Mouse (Mus musculus): ENCODE data around the gene Mllt6. TPM values are rescaled to one million over a fixed set of nuclear protein-coding genes. Genes with fewer than 3 reads are reported as not detected.

Gene Mllt6
- polyA plus RNA-seq, 1 experiment from 2014 or later = 5.5 TPM

DNA sequence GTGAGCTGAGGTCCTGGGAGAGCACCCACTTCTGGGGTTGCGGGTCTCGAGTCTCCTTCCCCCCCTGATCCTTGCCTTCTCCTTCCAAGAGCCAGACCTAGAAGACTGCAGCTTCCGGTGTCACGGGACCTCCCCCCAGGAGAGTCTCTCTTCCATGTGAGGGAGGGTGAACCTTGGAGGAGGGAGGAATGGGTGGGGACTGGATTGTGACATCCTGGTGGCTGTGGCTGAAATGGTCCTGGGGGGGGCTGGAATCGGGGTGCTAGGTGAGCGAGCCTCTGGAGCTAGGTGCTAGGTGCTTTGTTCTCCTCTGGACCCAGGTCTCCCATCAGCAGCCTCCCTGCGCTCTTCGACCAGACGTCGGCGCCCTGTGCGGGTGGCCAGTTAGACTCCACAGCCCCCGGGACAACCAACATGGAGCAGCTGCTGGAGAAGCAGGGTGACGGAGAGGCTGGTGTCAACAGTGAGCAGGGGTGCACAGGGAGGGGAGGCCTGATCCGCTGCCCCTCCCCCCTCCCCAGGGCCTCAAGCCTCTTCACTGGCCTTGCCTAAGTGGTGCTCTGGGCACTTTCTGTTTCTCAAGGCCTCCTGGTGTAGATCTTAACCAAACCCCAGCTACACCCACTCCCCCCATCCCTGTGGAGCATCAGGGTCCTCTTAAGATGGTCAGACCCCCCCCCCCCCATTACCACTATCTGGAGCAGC, 13.0 kb downstream of the Mllt6 start:
- no peaks in the 10 kb centered on the region for H3K4me1 ChIP-seq (ENCODE audit: insufficient read depth, low read length)
- H3K4me2 ChIP-seq (replicated peaks; ENCODE audit: low read depth, low read length) = no peak overlapping the region
- ATAC-seq (ENCODE audit: low FRiP score, low TSS enrichment) = no peak
- H3K27ac ChIP-seq (ENCODE audit: low read length) = no peak overlapping the region
- no peak overlapping the region for H3K9ac ChIP-seq (replicated peaks; ENCODE audit: low read length)
- H3K27me3 ChIP-seq (ENCODE audit: insufficient read depth, low read length) = no peaks in the 10 kb centered on the region
- WGBS = 84% methylated on average over 14 of the region's 15 CpGs
- H3K4me3 ChIP-seq (ENCODE audit: low read length) = no peak overlapping the region
- no peaks in the 10 kb centered on the region for H3K9me3 ChIP-seq (ENCODE audit: low read length)
- H3K36me3 ChIP-seq (ENCODE audit: insufficient read depth, low read length) = peaks cover 82% of the 10 kb centered on the region

DNA sequence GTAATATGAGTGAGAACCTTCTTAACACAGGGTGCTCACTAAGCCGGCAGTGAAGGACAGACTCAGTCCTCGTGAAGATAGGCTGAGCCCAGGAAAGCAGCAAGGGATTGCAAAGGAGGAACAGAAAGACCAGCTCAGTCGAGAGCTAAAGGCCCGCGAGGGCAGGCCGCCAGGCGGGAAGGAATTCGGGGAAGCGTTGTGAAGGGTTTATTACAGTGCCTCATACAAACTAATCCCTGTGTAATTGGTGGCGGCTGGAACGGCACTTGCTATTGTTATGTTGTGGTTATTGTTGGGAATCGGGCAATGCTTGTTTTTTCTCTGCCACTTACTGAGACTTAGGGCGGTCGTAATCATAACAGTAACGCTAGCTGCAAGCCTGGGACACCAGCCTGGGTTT, 14.2 kb downstream of the Mllt6 start:
- no peak overlapping the region for H3K4me2 ChIP-seq (replicated peaks; ENCODE audit: low read depth, low read length)
- no peak overlapping the region for H3K27ac ChIP-seq (ENCODE audit: low read length)
- no peaks in the 10 kb centered on the region for H3K9me3 ChIP-seq (ENCODE audit: low read length)
- H3K4me1 ChIP-seq (ENCODE audit: insufficient read depth, low read length) = peaks cover 4% of the 10 kb centered on the region; the same call in 1 of the 2 replicates
- H3K36me3 ChIP-seq (ENCODE audit: insufficient read depth, low read length) = peaks cover 82% of the 10 kb centered on the region
- H3K9ac ChIP-seq (replicated peaks; ENCODE audit: low read length) = no peak overlapping the region
- no peaks in the 10 kb centered on the region for H3K27me3 ChIP-seq (ENCODE audit: insufficient read depth, low read length)
- 57% methylated on average over 15 of the region's 15 CpGs for WGBS
- no peak for ATAC-seq (ENCODE audit: low FRiP score, low TSS enrichment)
- H3K4me3 ChIP-seq (ENCODE audit: low read length) = no peak overlapping the region

DNA sequence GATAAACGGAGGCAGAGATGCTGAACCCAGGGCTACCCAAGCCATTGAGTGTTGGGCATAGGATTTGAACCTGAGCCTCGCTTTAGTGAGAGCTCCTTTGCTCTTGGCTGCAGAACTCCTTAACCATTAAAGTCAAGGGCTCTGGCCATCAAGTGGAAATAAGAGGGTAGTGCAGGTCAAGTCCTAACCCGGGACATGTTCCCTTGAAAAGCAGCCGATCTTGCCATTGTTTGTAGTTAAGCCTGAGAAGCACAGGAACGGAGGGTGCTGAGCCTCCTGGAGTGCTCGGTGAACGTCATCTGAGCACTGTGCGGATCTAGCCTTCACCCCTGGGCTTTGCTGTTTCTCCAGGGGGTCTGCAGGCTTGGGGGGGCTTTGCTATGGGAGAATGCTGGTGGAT, 14.6 kb downstream of the Mllt6 start:
- Histone ChIP-seq H3K9ac (replicated peaks; ENCODE audit: low read length) (no peak overlapping the region), H3K27ac (ENCODE audit: low read length) (no peak overlapping the region), H3K4me3 (ENCODE audit: low read length) (no peak overlapping the region), H3K4me2 (replicated peaks; ENCODE audit: low read depth, low read length) (no peak overlapping the region), H3K27me3 (ENCODE audit: insufficient read depth, low read length) (no peaks in the 10 kb centered on the region), H3K4me1 (ENCODE audit: insufficient read depth, low read length) (peaks cover 5% of the 10 kb centered on the region; the same call in 1 of the 2 replicates), H3K9me3 (ENCODE audit: low read length) (no peaks in the 10 kb centered on the region), H3K36me3 (ENCODE audit: insufficient read depth, low read length) (peaks cover 82% of the 10 kb centered on the region)
- no peak for ATAC-seq (ENCODE audit: low FRiP score, low TSS enrichment)
- 68% methylated on average over 8 of the region's 8 CpGs for WGBS

DNA sequence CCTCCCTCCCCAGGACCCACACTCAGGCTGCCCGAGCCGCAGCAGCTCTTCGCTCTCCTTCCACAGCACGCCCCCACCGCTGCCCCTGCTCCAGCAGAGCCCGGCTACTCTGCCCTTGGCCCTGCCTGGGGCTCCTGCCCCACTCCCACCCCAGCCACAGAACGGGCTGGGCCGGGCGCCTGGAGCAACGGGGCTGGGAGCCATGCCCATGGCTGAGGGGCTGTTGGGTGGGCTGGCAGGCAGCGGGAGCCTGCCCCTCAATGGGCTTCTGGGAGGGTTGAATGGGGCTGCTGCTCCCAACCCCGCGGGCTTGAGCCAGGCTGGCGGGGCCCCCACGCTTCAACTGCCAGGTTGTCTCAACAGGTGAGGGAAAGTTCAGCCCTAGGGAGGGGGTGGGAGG, 15.1 kb downstream of the Mllt6 start:
- WGBS = 86% methylated on average over 10 of the region's 15 CpGs
- H3K4me3 ChIP-seq (ENCODE audit: low read length) = no peak overlapping the region
- peaks cover 5% of the 10 kb centered on the region; the same call in 1 of the 2 replicates for H3K4me1 ChIP-seq (ENCODE audit: insufficient read depth, low read length)
- no peaks in the 10 kb centered on the region for H3K27me3 ChIP-seq (ENCODE audit: insufficient read depth, low read length)
- H3K27ac ChIP-seq (ENCODE audit: low read length) = no peak overlapping the region
- H3K4me2 ChIP-seq (replicated peaks; ENCODE audit: low read depth, low read length) = no peak overlapping the region
- H3K36me3 ChIP-seq (ENCODE audit: insufficient read depth, low read length) = peaks cover 81% of the 10 kb centered on the region
- H3K9ac ChIP-seq (replicated peaks; ENCODE audit: low read length) = no peak overlapping the region
- H3K9me3 ChIP-seq (ENCODE audit: low read length) = no peaks in the 10 kb centered on the region
- no peak for ATAC-seq (ENCODE audit: low FRiP score, low TSS enrichment)

DNA sequence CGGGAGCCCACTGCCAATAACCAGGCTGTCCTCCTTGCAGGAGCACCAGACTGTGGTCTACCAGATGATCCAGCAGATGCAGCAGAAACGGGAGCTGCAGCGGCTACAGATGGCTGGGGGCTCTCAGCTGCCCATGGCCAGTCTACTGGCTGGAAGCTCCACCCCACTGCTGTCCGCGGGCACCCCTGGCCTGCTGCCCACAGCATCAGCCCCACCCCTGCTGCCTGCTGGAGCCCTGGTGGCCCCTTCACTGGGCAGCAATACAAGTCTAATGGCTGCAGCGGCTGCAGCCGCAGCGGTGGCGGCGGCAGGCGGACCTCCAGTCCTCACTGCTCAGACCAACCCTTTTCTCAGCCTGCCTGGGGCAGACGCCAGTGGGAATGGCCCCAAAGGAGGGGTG, 17.2 kb downstream of the Mllt6 start:
- H3K36me3 ChIP-seq (ENCODE audit: insufficient read depth, low read length) = peaks cover 62% of the 10 kb centered on the region
- ATAC-seq (ENCODE audit: low FRiP score, low TSS enrichment) = no peak
- H3K27me3 ChIP-seq (ENCODE audit: insufficient read depth, low read length) = no peaks in the 10 kb centered on the region
- H3K27ac ChIP-seq (ENCODE audit: low read length) = no peak overlapping the region
- no peak overlapping the region for H3K4me3 ChIP-seq (ENCODE audit: low read length)
- no peaks in the 10 kb centered on the region for H3K9me3 ChIP-seq (ENCODE audit: low read length)
- no peak overlapping the region for H3K4me2 ChIP-seq (replicated peaks; ENCODE audit: low read depth, low read length)
- H3K4me1 ChIP-seq (ENCODE audit: insufficient read depth, low read length) = peaks cover 20% of the 10 kb centered on the region
- WGBS = 73% methylated on average over 12 of the region's 12 CpGs
- H3K9ac ChIP-seq (replicated peaks; ENCODE audit: low read length) = no peak overlapping the region

DNA sequence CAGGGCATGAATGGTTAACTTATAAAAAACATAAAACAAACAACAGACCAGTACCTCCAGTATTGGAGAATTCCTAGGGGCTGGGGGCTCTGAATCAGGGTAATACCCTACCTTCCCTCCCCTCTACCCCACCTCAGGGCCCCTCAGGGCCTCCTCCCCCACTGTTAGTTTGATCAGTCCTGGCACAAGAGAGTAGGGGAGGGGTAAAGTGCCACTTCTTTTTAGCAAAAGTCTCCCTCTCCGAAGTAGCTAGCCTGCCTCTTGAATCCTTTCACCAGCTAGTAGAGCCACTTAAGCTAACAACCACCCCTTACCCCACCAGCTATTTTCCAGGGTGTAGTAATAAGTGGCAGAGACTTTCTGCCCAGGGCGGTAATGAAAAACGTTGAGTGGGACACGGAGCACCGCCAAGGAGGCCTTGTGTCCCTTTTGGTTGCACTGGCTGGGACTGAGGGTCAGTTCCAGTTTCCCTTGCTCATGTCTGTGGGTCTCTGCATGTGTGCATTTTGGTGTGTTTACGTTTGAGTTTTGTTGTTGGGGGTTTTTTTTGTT, 19.4 kb downstream of the Mllt6 start:
- Histone ChIP-seq H3K4me3 (ENCODE audit: low read length) (no peak overlapping the region), H3K27ac (ENCODE audit: low read length) (no peak overlapping the region), H3K4me1 (ENCODE audit: insufficient read depth, low read length) (peaks cover 38% of the 10 kb centered on the region), H3K27me3 (ENCODE audit: insufficient read depth, low read length) (no peaks in the 10 kb centered on the region), H3K4me2 (replicated peaks; ENCODE audit: low read depth, low read length) (no peak overlapping the region), H3K9me3 (ENCODE audit: low read length) (no peaks in the 10 kb centered on the region), H3K36me3 (ENCODE audit: insufficient read depth, low read length) (peaks cover 49% of the 10 kb centered on the region), H3K9ac (replicated peaks; ENCODE audit: low read length) (no peak overlapping the region)
- no peak for ATAC-seq (ENCODE audit: low FRiP score, low TSS enrichment)
- 77% methylated on average over 6 of the region's 6 CpGs for WGBS

DNA sequence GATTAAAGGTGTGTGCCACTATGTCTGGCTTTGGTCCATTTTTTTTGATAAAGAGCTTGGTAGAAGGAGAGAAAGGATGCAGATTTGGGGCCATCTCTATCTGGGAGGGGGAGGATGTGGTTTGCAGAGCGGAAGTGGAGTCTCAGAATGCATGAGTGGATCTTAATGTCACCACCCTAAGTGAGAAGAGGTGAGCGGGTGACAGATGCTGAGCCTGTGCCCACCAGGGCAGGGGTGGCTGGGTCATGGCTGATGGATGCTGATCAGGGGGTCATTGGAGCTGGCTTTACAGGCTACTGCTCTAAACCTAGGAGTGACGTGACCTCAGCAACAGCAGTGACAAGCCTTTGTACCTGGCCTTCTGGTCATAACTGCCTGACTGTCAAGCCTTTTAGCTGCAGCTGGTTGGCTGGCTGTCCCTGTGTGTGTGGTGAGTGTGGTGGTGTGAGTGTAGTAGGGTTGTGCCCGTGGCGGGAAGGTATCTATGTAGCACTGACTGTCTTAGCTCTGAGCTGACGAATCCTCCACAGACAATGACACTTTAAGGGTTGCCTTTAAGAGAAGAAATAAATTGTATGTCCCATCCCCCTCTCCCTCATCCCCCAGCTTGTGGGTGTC, 21.0 kb downstream of the Mllt6 start:
- Histone ChIP-seq H3K27ac (ENCODE audit: low read length) (peak overlapping the region; percentile 65; the same call in 1 of the 2 replicates), H3K36me3 (ENCODE audit: insufficient read depth, low read length) (peaks cover 39% of the 10 kb centered on the region), H3K4me2 (replicated peaks; ENCODE audit: low read depth, low read length) (no peak overlapping the region), H3K4me3 (ENCODE audit: low read length) (no peak overlapping the region), H3K27me3 (ENCODE audit: insufficient read depth, low read length) (no peaks in the 10 kb centered on the region), H3K9me3 (ENCODE audit: low read length) (no peaks in the 10 kb centered on the region), H3K4me1 (ENCODE audit: insufficient read depth, low read length) (peaks cover 39% of the 10 kb centered on the region), H3K9ac (replicated peaks; ENCODE audit: low read length) (peak overlapping the region; percentile 38)
- no peak for ATAC-seq (ENCODE audit: low FRiP score, low TSS enrichment)
- WGBS = 71% methylated on average over 6 of the region's 6 CpGs

DNA sequence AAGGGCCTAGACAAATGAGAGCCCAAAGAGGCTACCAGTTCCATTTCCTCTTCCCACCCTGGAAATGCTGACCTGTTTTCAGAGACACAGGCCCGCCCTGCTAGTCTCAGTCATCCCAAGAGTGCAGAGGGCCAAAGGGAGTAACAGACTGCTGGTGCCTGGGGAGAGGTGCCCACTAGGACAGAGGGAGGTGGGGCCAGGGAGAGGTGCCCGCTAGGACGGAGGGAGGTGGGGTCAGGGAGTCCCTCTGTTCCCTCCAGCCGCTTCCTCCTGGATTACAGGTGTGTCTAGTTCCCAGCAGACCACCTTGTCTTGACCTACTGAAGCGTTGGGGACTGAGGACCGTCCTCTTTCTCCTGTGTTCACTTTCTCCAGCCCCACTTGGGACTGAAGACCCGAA, 21.6 kb downstream of the Mllt6 start:
- peak overlapping the region; percentile 65 for H3K27ac ChIP-seq (ENCODE audit: low read length)
- no peak overlapping the region for H3K4me3 ChIP-seq (ENCODE audit: low read length)
- H3K36me3 ChIP-seq (ENCODE audit: insufficient read depth, low read length) = peaks cover 39% of the 10 kb centered on the region
- 23% methylated on average over 7 of the region's 7 CpGs for WGBS
- H3K4me1 ChIP-seq (ENCODE audit: insufficient read depth, low read length) = peaks cover 39% of the 10 kb centered on the region
- peak overlapping the region; percentile 58 for H3K4me2 ChIP-seq (replicated peaks; ENCODE audit: low read depth, low read length)
- no peaks in the 10 kb centered on the region for H3K27me3 ChIP-seq (ENCODE audit: insufficient read depth, low read length)
- H3K9me3 ChIP-seq (ENCODE audit: low read length) = no peaks in the 10 kb centered on the region
- H3K9ac ChIP-seq (replicated peaks; ENCODE audit: low read length) = peak overlapping the region; percentile 38
- no peak for ATAC-seq (ENCODE audit: low FRiP score, low TSS enrichment)

DNA sequence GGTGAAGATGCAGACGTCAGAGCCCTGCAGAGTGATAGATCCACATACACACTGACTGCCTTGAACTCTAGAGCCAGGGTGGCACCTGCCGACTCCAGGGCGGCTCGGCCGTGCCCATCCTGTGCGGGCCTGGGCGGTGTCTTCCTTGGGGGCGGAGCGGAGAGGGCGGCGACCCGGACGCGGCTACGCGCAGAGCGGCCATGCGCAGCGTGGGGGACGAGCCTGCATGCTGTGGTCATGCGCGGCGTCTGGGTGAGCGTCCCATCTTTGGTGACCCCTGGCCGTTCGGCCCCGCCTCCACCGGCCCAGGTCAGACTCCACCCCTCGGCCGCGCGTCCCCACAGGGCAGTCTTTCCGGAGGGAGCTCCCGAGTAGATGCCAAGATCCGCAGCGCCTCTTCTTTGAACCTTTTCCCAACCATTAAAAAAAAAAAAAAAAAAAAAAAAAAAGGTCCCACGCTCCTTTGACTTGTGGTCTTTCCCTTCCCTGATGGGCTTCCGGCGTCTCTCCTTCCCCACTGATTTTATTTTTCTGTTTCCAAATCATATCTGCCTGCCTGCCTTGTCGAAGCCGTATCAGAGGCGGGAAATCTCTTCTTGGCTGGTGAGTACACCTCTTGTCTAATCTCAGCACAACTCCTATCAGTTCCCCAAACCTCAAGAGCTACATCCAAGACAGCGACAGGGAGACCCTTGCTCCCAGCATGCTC, 22.6 kb downstream of the Mllt6 start, which contains the start of gene Cisd3:
Cisd3 (plus strand) TSS at position 214 of the 709 bp plus-strand sequence.
- under 1% methylated on average over 42 of the region's 43 CpGs for WGBS
- H3K27ac ChIP-seq (ENCODE audit: low read length) = peak within 1 kb of the TSS; percentile 65
- H3K4me2 ChIP-seq (replicated peaks; ENCODE audit: low read depth, low read length) = peak within 1 kb of the TSS; percentile 58
- H3K36me3 ChIP-seq (ENCODE audit: insufficient read depth, low read length) = peaks cover 39% of the 10 kb centered on the region
- peak; percentile 91 for ATAC-seq (ENCODE audit: low FRiP score, low TSS enrichment)
- H3K9me3 ChIP-seq (ENCODE audit: low read length) = no peaks in the 10 kb centered on the region
- H3K4me1 ChIP-seq (ENCODE audit: insufficient read depth, low read length) = peaks cover 39% of the 10 kb centered on the region
- H3K4me3 ChIP-seq (ENCODE audit: low read length) = peak within 1 kb of the TSS; percentile 42
- no peaks in the 10 kb centered on the region for H3K27me3 ChIP-seq (ENCODE audit: insufficient read depth, low read length)
- peak within 1 kb of the TSS; percentile 49 for H3K9ac ChIP-seq (replicated peaks; ENCODE audit: low read length)

All from kidney, embryonic 16.5 days (tissue).